Mouse (Mus musculus) lung, embryonic 15.5 days (tissue): Measurements from ENCODE around the gene Thap8. TPM values are rescaled to one million over a fixed set of nuclear protein-coding genes. Genes with fewer than 3 reads are reported as not detected.

Experiments
- ATAC-seq: fragments of 200-750 bp; cut with Nextera tagmentation; 2 replicates; pipeline ENCODE4 v1.8.0; 2017; ENCODE audit warnings: moderate number of reproducible peaks, borderline replicate concordance; ENCODE audit not compliant: low FRiP score, low TSS enrichment; ENCODE audit errors: extremely low read depth
- H3K27ac ChIP-seq: fragments of 300-500 bp; sonication (generic); 2 replicates; pipeline ENCODE4 v1.5.1; 2015; ENCODE audit warnings: moderate library complexity, mild to moderate bottlenecking, inconsistent platforms
- H3K27me3 ChIP-seq: fragments of 300-500 bp; sonication (generic); 2 replicates; pipeline ENCODE4 v1.6.1; 2015; ENCODE audit warnings: inconsistent platforms
- H3K36me3 ChIP-seq: fragments of 300-500 bp; sonication (generic); 2 replicates; pipeline ENCODE4 v1.6.1; 2015; ENCODE audit warnings: inconsistent platforms
- H3K4me1 ChIP-seq: fragments of 300-500 bp; sonication (generic); 2 replicates; pipeline ENCODE4 v1.6.1; 2015; ENCODE audit warnings: inconsistent platforms
- H3K4me2 ChIP-seq: fragments of 300-500 bp; sonication (generic); 2 replicates; pipeline ENCODE4 v1.6.1; 2015; ENCODE audit warnings: inconsistent platforms, mild to moderate bottlenecking, moderate library complexity
- H3K4me3 ChIP-seq: fragments of 300-500 bp; sonication (generic); 2 replicates; pipeline ENCODE4 v1.5.1; 2015; ENCODE audit warnings: mild to moderate bottlenecking, inconsistent platforms
- H3K9ac ChIP-seq: fragments of 300-500 bp; sonication (generic); 2 replicates; pipeline ENCODE4 v1.6.1; 2015; ENCODE audit warnings: inconsistent platforms
- H3K9me3 ChIP-seq: fragments of 300-500 bp; sonication (generic); 2 replicates; pipeline ENCODE4 v1.6.1; 2016; ENCODE audit warnings: inconsistent platforms
- WGBS: fragments of 180-500 bp; shearing (Covaris S2); methylation state at CpG from one replicate; pipeline ENCODE4 v1.1.7; 2015; 5-methylcytosine and 5-hydroxymethylcytosine counted together
- polyA plus RNA-seq: library from polyadenylated mRNA; unstranded; fragments of >200 nt; fragmentation: Nextera tagmentation; extraction: Ambion mirVana; gene quantifications from 2 replicates; pipeline ENCODE4 v1.2.1, GENCODE M21; 2015

The Thap8 gene
- polyA plus RNA-seq, 1 experiment from 2014 or later = 0.64 TPM

DNA sequence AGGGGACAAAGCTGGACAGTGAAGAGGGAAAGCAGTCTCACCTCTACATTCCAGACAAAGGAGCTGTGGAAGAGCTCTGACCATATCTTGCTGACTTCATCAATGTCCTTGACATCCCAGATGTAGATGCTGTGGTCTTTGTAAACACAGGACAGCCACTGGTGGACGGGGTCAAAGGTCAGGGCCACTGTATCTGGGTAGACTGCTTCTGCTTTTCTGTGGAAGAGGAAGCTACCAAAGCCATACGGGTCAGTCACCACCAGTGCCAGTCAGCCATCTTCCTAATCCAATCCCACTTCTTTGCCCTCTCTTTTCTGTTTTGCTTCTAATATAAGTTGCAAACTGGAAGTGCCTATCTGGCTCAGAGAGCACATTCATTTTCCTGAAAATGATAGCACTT is 14.9 kb upstream of the Thap8 start:
- peaks cover 29% of the 10 kb centered on the region for H3K36me3 ChIP-seq
- 61% methylated on average over 2 of the region's 2 CpGs for WGBS
- no peak for ATAC-seq

DNA sequence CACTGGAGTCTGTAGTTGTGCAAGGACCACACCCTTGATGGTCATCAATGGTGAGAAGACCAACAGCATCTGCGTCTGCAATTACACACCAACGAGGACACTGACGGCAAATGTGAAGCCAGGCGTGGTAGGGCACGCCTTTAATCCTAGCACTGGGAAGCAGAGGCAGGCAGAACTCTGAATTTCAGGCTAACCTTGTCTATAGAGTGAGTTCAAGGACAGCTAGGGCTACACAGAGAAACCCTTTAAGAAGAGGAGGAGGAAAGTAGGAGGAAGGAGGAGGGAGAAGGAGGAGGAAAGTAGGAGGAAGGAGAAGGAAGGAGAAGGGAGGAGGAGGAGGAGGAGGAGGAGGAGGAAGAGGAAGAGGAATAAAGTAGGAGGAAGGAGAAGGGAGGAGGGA is 14.4 kb upstream of the Thap8 start:
- no peak overlapping the region for H3K4me3 ChIP-seq
- H3K9me3 ChIP-seq = no peaks in the 10 kb centered on the region
- H3K9ac ChIP-seq = no peak overlapping the region
- no peak for ATAC-seq
- peaks cover 29% of the 10 kb centered on the region for H3K36me3 ChIP-seq
- 85% methylated on average over 5 of the region's 5 CpGs for WGBS
- no peaks in the 10 kb centered on the region for H3K27me3 ChIP-seq
- no peak overlapping the region for H3K27ac ChIP-seq
- H3K4me1 ChIP-seq = no peaks in the 10 kb centered on the region
- H3K4me2 ChIP-seq = no peak overlapping the region

More for the DNA sequence above, 14.9 kb upstream of the Thap8 start:
- no peak overlapping the region for H3K9ac ChIP-seq
- no peak overlapping the region for H3K4me2 ChIP-seq
- H3K4me1 ChIP-seq = no peaks in the 10 kb centered on the region
- no peaks in the 10 kb centered on the region for H3K27me3 ChIP-seq
- H3K27ac ChIP-seq = no peak overlapping the region
- H3K9me3 ChIP-seq = no peaks in the 10 kb centered on the region
- no peak overlapping the region for H3K4me3 ChIP-seq

DNA sequence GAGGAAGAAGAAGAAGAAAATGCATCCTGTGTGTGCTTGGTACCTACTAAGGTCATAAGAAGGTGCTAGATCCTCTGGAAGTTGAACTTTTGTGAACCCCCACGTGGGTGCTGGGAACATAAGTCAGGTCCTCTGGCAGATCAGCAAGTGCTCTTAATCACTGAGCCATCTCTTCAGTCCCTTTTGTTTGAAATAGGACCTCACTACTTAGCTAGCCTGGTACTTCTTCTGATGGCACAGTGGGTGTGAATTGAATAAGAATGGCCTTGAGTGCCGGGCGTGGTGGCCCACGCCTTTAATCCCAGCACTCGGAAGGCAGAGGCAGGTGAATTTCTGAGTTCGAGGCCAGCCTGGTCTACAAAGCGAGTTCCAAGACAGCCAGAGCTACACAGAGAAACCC is 14.0 kb upstream of the Thap8 start:
- no peak overlapping the region for H3K27ac ChIP-seq
- no peak for ATAC-seq
- no peak overlapping the region for H3K9ac ChIP-seq
- H3K27me3 ChIP-seq = no peaks in the 10 kb centered on the region
- H3K4me2 ChIP-seq = no peak overlapping the region
- H3K36me3 ChIP-seq = peaks cover 29% of the 10 kb centered on the region
- no peak overlapping the region for H3K4me3 ChIP-seq
- WGBS = 88% methylated on average over 7 of the region's 7 CpGs
- H3K9me3 ChIP-seq = no peaks in the 10 kb centered on the region
- H3K4me1 ChIP-seq = no peaks in the 10 kb centered on the region

DNA sequence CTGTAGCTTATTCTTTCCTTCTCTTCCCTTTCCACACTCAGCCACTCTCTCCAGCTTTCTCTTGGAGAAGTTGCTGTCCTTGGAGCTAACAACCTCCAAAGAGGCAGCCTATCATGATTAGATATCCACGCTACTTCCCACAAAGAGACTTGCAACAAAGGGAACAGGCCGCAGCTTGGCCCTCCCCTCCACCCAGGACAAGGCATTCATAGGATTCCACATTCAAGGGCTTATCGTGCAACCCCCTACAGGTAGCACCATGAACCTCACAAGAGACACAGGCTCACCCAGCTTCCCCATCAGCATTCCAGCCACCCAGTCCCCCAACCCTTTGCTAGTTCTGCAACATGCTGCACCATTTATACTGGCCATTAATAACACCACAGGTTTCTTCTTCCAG is 13.1 kb upstream of the Thap8 start:
- Histone ChIP-seq H3K9ac (no peak overlapping the region), H3K27ac (no peak overlapping the region), H3K4me1 (no peaks in the 10 kb centered on the region), H3K9me3 (no peaks in the 10 kb centered on the region), H3K4me3 (no peak overlapping the region), H3K36me3 (peaks cover 28% of the 10 kb centered on the region), H3K27me3 (no peaks in the 10 kb centered on the region), H3K4me2 (no peak overlapping the region)
- whole genome bisulfite sequencing = 77% methylated on average over 3 of the region's 3 CpGs
- ATAC-seq = no peak

DNA sequence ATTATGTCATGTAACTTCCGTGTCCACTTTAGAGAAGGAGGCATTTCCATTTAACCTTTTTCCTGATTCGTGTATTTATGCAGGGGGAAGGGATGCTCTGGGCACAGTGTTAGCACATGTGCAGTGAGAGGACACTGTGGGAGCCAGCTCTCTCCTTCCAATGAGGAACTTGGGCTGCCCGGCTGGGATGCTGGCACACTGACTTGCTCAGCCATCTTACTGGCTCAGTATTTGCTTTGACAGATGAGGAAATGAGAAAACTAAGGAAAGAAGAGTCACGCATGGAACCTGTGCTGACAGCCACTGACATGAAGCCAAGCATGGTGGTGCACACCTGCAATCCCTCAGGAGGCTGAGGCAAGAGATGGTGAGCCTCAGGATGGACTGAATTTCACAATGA is 10.3 kb upstream of the Thap8 start:
- H3K27ac ChIP-seq = no peak overlapping the region
- H3K4me3 ChIP-seq = no peak overlapping the region
- no peaks in the 10 kb centered on the region for H3K9me3 ChIP-seq
- ATAC-seq = no peak
- no peak overlapping the region for H3K4me2 ChIP-seq
- H3K27me3 ChIP-seq = no peaks in the 10 kb centered on the region
- H3K4me1 ChIP-seq = no peaks in the 10 kb centered on the region
- H3K36me3 ChIP-seq = peaks cover 22% of the 10 kb centered on the region
- 86% methylated on average over 4 of the region's 4 CpGs for WGBS
- no peak overlapping the region for H3K9ac ChIP-seq

DNA sequence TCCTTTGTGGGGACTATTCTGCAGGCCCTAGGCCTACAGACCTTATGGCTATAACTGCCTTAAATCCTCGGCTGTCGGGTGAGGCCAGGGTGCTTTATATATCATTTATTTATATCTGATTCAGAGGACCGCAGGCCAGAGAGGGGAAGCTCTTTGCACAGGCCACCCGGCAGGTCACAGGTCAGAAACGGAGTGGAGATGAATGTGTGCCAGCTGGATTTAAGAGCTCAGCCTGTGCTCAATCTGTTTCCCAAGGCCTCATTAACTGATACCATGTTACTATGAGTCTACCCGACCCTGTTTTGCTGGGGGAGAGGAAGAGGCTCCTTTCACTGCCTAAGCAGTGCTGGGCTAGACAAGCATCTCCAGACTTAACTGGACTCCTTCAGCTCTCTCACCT is 5.5 kb upstream of the Thap8 start:
- Histone ChIP-seq H3K36me3 (0 out of 2 replicates have a peak, but pooled peaks cover 4% of the 10 kb centered on the region), H3K4me1 (peaks cover 6% of the 10 kb centered on the region), H3K27ac (no peak overlapping the region), H3K27me3 (no peaks in the 10 kb centered on the region), H3K9ac (no peak overlapping the region), H3K9me3 (no peaks in the 10 kb centered on the region), H3K4me2 (no peak overlapping the region), H3K4me3 (no peak overlapping the region)
- ATAC-seq = no peak
- WGBS = 33% methylated on average over 6 of the region's 6 CpGs

DNA sequence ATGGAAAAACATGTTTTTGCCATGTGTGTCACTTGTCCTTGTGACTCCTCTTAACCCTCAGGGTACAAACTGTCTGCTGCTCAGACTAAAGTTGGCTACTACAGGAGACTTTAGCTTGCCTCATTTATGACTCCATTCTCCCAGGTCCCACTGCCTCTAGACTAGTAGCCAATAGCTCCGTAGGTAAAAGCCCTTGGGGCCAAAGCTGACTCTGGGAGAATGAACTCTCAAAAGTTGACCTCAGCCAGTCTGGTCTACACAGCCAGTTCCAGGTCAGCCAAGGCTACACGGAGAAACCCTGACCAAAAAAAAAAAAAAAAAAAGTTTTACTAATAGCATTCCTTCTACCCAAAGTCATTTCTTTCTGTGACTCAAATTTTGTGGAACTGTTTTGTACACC is 983 bp upstream of the Thap8 start:
- 0 out of 2 replicates have a peak overlapping the region, but pooled peaks have one; percentile 54 for H3K9ac ChIP-seq
- no peak overlapping the region for H3K27ac ChIP-seq
- H3K9me3 ChIP-seq = no peaks in the 10 kb centered on the region
- ATAC-seq = no peak
- 43% methylated on average over 2 of the region's 2 CpGs for WGBS
- peak overlapping the region; percentile 86 for H3K4me2 ChIP-seq
- peaks cover 15% of the 10 kb centered on the region for H3K4me1 ChIP-seq
- peak overlapping the region; percentile 85 for H3K4me3 ChIP-seq
- H3K27me3 ChIP-seq = no peaks in the 10 kb centered on the region
- H3K36me3 ChIP-seq = no peaks in the 10 kb centered on the region

DNA sequence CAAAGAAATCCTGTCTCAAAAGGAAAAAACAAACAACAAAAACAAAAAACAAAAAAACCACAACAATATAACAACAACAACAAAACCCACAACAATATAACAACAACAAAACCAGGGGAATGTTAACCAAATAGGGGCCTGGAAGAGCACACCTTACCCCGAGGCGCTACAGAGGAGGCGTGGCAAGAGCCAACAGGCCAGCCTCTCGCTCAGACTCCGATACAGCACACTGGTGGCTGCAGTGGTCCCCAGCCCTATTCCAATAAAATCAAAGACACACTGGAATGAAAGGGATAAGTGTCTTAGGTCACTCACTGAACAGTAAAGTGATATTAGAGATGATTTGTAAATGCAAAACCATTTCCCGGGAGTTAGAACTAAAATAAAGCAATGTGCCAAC is 358 bp upstream of the Thap8 start:
- Histone ChIP-seq H3K36me3 (no peaks in the 10 kb centered on the region), H3K9ac (peak overlapping the region; percentile 54), H3K27ac (peak overlapping the region; percentile 98), H3K4me1 (peaks cover 15% of the 10 kb centered on the region), H3K4me2 (peak overlapping the region; percentile 86), H3K4me3 (peak overlapping the region; percentile 85), H3K9me3 (no peaks in the 10 kb centered on the region), H3K27me3 (no peaks in the 10 kb centered on the region)
- WGBS = 0% methylated on average over 6 of the region's 6 CpGs
- ATAC-seq = no peak

DNA sequence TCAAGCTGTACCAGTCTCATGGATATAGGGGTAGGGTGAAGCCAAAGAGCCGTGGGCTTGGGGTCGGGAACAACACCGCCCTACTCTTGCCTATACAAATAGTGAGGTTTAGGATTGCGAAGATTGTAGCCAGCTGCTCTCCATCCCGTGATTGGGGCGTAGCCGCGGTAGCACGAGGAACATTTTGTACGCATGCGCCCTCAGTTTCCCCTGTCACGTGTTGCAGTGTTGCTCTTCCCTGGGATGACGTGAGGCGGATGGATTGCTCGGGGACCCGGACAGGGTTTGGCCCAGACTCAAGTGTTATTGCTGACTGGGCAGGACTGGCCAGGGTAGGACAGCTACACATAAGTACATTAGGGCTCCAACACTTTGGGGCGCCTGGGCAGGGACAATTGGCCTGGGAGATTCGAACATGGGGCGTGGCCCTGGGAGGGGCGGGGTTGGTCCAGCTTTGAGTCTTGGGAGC is 810 bp downstream of the Thap8 start:
- peak overlapping the region; percentile 35; the same call in 1 of the 2 replicates for H3K9ac ChIP-seq
- no peaks in the 10 kb centered on the region for H3K36me3 ChIP-seq
- H3K9me3 ChIP-seq = no peaks in the 10 kb centered on the region
- peak overlapping the region; percentile 98 for H3K27ac ChIP-seq
- peak overlapping the region; percentile 85 for H3K4me3 ChIP-seq
- H3K27me3 ChIP-seq = no peaks in the 10 kb centered on the region
- peak overlapping the region; percentile 86 for H3K4me2 ChIP-seq
- ATAC-seq = peak; percentile 91
- peaks cover 15% of the 10 kb centered on the region for H3K4me1 ChIP-seq
- WGBS = under 1% methylated on average over 20 of the region's 20 CpGs

DNA sequence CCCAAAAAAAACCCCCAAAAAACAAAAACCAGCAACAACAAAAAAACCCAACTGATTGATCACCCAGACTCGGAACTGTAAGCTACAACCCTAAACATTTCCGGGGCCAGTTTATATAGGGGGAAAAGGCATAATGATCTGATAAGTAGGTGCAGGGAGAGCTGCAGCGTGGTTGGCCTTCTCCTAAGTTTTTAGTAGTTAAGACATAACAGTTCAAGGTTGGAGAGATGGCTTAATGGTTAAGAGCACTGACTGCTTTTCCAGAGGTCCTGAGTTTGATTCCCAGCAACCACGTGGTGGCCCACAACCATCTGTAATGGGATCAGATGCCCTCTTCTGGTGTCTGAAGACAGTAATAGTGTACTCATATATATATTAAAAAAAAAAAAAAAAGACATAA is 1.6 kb downstream of the Thap8 start:
- Histone ChIP-seq H3K9me3 (no peaks in the 10 kb centered on the region), H3K36me3 (no peaks in the 10 kb centered on the region), H3K9ac (no peak overlapping the region), H3K27me3 (no peaks in the 10 kb centered on the region), H3K4me2 (peak overlapping the region; percentile 86), H3K4me1 (peaks cover 15% of the 10 kb centered on the region), H3K27ac (peak overlapping the region; percentile 98), H3K4me3 (no peak overlapping the region)
- ATAC-seq = no peak
- WGBS = 57% methylated on average over 4 of the region's 4 CpGs

DNA sequence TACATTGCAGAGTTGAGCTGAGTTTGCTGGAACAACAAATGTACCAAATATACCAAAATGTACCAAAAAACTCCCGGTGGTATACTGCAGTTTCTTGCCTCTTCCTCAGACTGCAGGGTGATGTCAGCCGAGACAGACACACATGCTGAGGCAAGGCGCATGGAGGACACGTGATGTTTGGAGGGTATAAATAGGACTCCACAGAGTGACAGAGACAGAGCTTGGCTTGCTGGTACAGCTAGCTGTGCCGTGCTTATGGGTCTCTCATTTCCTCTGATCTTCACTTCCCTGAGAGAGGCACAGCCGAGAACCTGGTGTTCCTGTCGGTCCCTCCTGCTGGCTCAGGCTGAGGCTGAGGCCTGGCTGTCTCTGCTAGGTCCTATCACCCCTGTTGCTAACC is 2.8 kb downstream of the Thap8 start:
- no peaks in the 10 kb centered on the region for H3K27me3 ChIP-seq
- no peak overlapping the region for H3K9ac ChIP-seq
- no peaks in the 10 kb centered on the region for H3K9me3 ChIP-seq
- 68% methylated on average over 7 of the region's 7 CpGs for WGBS
- no peak overlapping the region for H3K27ac ChIP-seq
- no peak overlapping the region for H3K4me2 ChIP-seq
- no peaks in the 10 kb centered on the region for H3K36me3 ChIP-seq
- peaks cover 15% of the 10 kb centered on the region for H3K4me1 ChIP-seq
- H3K4me3 ChIP-seq = no peak overlapping the region
- no peak for ATAC-seq

DNA sequence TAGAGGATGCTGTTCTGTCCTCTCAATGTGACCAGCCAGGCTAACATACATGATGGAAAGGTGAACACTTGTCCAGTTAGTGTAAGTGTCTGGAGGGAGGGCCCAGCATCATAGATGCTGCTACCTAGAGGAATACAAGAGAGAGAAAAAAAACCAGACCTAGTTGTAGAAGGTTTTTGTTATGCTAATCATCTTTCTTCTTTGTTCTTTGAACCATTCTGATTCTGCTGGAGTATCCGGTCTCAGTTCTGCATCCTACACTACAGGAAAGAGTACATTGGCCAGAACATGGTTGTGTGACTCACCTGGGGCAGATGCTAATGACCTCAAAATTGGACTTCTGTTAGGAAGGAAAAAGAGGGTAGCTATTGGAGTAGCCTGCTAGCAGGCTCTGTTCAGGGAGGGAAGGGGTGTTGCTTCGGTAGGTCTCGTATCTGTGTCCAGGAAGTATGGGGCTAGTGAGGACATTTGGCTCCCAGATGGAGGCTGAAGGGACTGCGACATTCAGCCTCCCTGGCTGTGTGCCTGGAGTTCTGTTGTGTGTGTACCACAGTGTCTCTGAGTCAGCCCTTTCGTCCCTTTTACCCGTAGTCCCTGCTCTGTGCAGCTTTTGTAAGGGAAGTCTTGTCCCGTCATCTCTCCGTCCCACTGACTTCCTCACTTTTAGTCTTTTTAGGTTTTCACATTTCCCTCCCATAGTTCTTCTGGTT is 7.0 kb downstream of the Thap8 start:
- H3K9me3 ChIP-seq = no peaks in the 10 kb centered on the region
- no peak overlapping the region for H3K4me2 ChIP-seq
- 56% methylated on average over 8 of the region's 8 CpGs for WGBS
- no peaks in the 10 kb centered on the region for H3K36me3 ChIP-seq
- no peak overlapping the region for H3K4me3 ChIP-seq
- H3K9ac ChIP-seq = no peak overlapping the region
- H3K27ac ChIP-seq = no peak overlapping the region
- no peaks in the 10 kb centered on the region for H3K4me1 ChIP-seq
- ATAC-seq = no peak
- H3K27me3 ChIP-seq = no peaks in the 10 kb centered on the region
